Mouse (Mus musculus): ENCODE measurements around the gene Ddhd1. TPM values are rescaled to one million over a fixed set of nuclear protein-coding genes. Genes with fewer than 3 reads are reported as not detected.

Ddhd1 gene
- polyA plus RNA-seq, 1 experiment from 2014 or later, result 15.0 TPM

- Histone ChIP-seq H3K4me1 (replicated peaks; ENCODE audit: control insufficient read depth, insufficient read depth, low read length) (no peaks in the 10 kb centered on the region), H3K9ac (ENCODE audit: low read depth, low read length) (no peak overlapping the region), H3K27me3 (ENCODE audit: control insufficient read depth, insufficient read depth, low read length) (no peaks in the 10 kb centered on the region), H3K9me3 (ENCODE audit: control insufficient read depth, low read length) (no peaks in the 10 kb centered on the region), H3K36me3 (ENCODE audit: control insufficient read depth, insufficient read depth, low read length) (peaks cover 2% of the 10 kb centered on the region; the same call in 1 of the 2 replicates), H3K4me3 (ENCODE audit: low read depth, low read length) (no peak overlapping the region), H3K27ac (ENCODE audit: low read depth, low read length) (no peak overlapping the region), H3K4me2 (replicated peaks; ENCODE audit: low read depth, low read length) (no peak overlapping the region)
- ATAC-seq (ENCODE audit: low FRiP score) (no peak), DNase-seq (ENCODE audit: low spot score) (no peak)
- WGBS, result 87% methylated on average over 6 of the region's 6 CpGs
Observed at GRCm38 (mm10) chr14:45614406-45614805, 43.5 kb downstream of the Ddhd1 start.

GRCm38 (mm10) chr14:45611654-45612053 lies 46.3 kb downstream of the Ddhd1 start:
- Histone ChIP-seq H3K4me2 (replicated peaks; ENCODE audit: low read depth, low read length) (no peak overlapping the region), H3K27me3 (ENCODE audit: control insufficient read depth, insufficient read depth, low read length) (no peaks in the 10 kb centered on the region), H3K9ac (ENCODE audit: low read depth, low read length) (no peak overlapping the region), H3K36me3 (ENCODE audit: control insufficient read depth, insufficient read depth, low read length) (peaks cover 4% of the 10 kb centered on the region; the same call in 1 of the 2 replicates), H3K27ac (ENCODE audit: low read depth, low read length) (no peak overlapping the region), H3K4me3 (ENCODE audit: low read depth, low read length) (no peak overlapping the region), H3K9me3 (ENCODE audit: control insufficient read depth, low read length) (no peaks in the 10 kb centered on the region), H3K4me1 (replicated peaks; ENCODE audit: control insufficient read depth, insufficient read depth, low read length) (no peaks in the 10 kb centered on the region)
- ATAC-seq (ENCODE audit: low FRiP score) (no peak), DNase-seq (ENCODE audit: low spot score) (no peak)
- WGBS, result 85% methylated on average over 7 of the region's 7 CpGs

GRCm38 (mm10) chr14:45602002-45602401 lies 55.9 kb downstream of the Ddhd1 start:
- DNase-seq (ENCODE audit: low spot score) (peak; percentile 43), ATAC-seq (ENCODE audit: low FRiP score) (0 out of 2 replicates have a peak, but pooled peaks have one; percentile 40)
- H3K27me3 ChIP-seq (ENCODE audit: control insufficient read depth, insufficient read depth, low read length), result no peaks in the 10 kb centered on the region
- no peak overlapping the region for H3K27ac ChIP-seq (ENCODE audit: low read depth, low read length)
- no peaks in the 10 kb centered on the region for H3K4me1 ChIP-seq (replicated peaks; ENCODE audit: control insufficient read depth, insufficient read depth, low read length)
- no peak overlapping the region for H3K4me2 ChIP-seq (replicated peaks; ENCODE audit: low read depth, low read length)
- H3K4me3 ChIP-seq (ENCODE audit: low read depth, low read length), result no peak overlapping the region
- H3K9ac ChIP-seq (ENCODE audit: low read depth, low read length), result no peak overlapping the region
- WGBS, result 66% methylated on average over 3 of the region's 3 CpGs
- H3K9me3 ChIP-seq (ENCODE audit: control insufficient read depth, low read length), result no peaks in the 10 kb centered on the region
- H3K36me3 ChIP-seq (ENCODE audit: control insufficient read depth, insufficient read depth, low read length), result no peaks in the 10 kb centered on the region

GRCm38 (mm10) chr14:45600587-45600986 lies 57.4 kb downstream of the Ddhd1 start:
- no peak for DNase-seq (ENCODE audit: low spot score)
- Histone ChIP-seq H3K4me3 (ENCODE audit: low read depth, low read length) (no peak overlapping the region), H3K9ac (ENCODE audit: low read depth, low read length) (no peak overlapping the region), H3K36me3 (ENCODE audit: control insufficient read depth, insufficient read depth, low read length) (no peaks in the 10 kb centered on the region), H3K4me1 (replicated peaks; ENCODE audit: control insufficient read depth, insufficient read depth, low read length) (no peaks in the 10 kb centered on the region), H3K27me3 (ENCODE audit: control insufficient read depth, insufficient read depth, low read length) (no peaks in the 10 kb centered on the region), H3K27ac (ENCODE audit: low read depth, low read length) (no peak overlapping the region), H3K4me2 (replicated peaks; ENCODE audit: low read depth, low read length) (no peak overlapping the region), H3K9me3 (ENCODE audit: control insufficient read depth, low read length) (no peaks in the 10 kb centered on the region)
- WGBS, result 94% methylated on average over 9 of the region's 9 CpGs
- no peak for ATAC-seq (ENCODE audit: low FRiP score)

GRCm38 (mm10) chr14:45597855-45598254 lies 60.1 kb downstream of the Ddhd1 start:
- H3K9me3 ChIP-seq (ENCODE audit: control insufficient read depth, low read length), result no peaks in the 10 kb centered on the region
- no peak overlapping the region for H3K4me2 ChIP-seq (replicated peaks; ENCODE audit: low read depth, low read length)
- no peaks in the 10 kb centered on the region for H3K4me1 ChIP-seq (replicated peaks; ENCODE audit: control insufficient read depth, insufficient read depth, low read length)
- no peak overlapping the region for H3K9ac ChIP-seq (ENCODE audit: low read depth, low read length)
- DNase-seq (ENCODE audit: low spot score) (no peak), ATAC-seq (ENCODE audit: low FRiP score) (no peak)
- H3K27me3 ChIP-seq (ENCODE audit: control insufficient read depth, insufficient read depth, low read length), result no peaks in the 10 kb centered on the region
- H3K27ac ChIP-seq (ENCODE audit: low read depth, low read length), result no peak overlapping the region
- H3K36me3 ChIP-seq (ENCODE audit: control insufficient read depth, insufficient read depth, low read length), result no peaks in the 10 kb centered on the region
- no peak overlapping the region for H3K4me3 ChIP-seq (ENCODE audit: low read depth, low read length)
- WGBS, result 86% methylated on average over 8 of the region's 8 CpGs

GRCm38 (mm10) chr14:45593261-45593660 lies 64.7 kb downstream of the Ddhd1 start:
- WGBS, result 87% methylated on average over 6 of the region's 6 CpGs
- H3K9ac ChIP-seq (ENCODE audit: low read depth, low read length), result no peak overlapping the region
- no peak overlapping the region for H3K4me3 ChIP-seq (ENCODE audit: low read depth, low read length)
- no peak overlapping the region for H3K4me2 ChIP-seq (replicated peaks; ENCODE audit: low read depth, low read length)
- no peaks in the 10 kb centered on the region for H3K36me3 ChIP-seq (ENCODE audit: control insufficient read depth, insufficient read depth, low read length)
- ATAC-seq (ENCODE audit: low FRiP score) (no peak), DNase-seq (ENCODE audit: low spot score) (no peak)
- H3K4me1 ChIP-seq (replicated peaks; ENCODE audit: control insufficient read depth, insufficient read depth, low read length), result no peaks in the 10 kb centered on the region
- no peaks in the 10 kb centered on the region for H3K27me3 ChIP-seq (ENCODE audit: control insufficient read depth, insufficient read depth, low read length)
- H3K9me3 ChIP-seq (ENCODE audit: control insufficient read depth, low read length), result no peaks in the 10 kb centered on the region
- H3K27ac ChIP-seq (ENCODE audit: low read depth, low read length), result no peak overlapping the region

GRCm38 (mm10) chr14:45588403-45588802 lies 69.5 kb downstream of the Ddhd1 start:
- DNase-seq (ENCODE audit: low spot score) (no peak), ATAC-seq (ENCODE audit: low FRiP score) (no peak)
- H3K36me3 ChIP-seq (ENCODE audit: control insufficient read depth, insufficient read depth, low read length), result no peaks in the 10 kb centered on the region
- H3K9ac ChIP-seq (ENCODE audit: low read depth, low read length), result no peak overlapping the region
- H3K4me3 ChIP-seq (ENCODE audit: low read depth, low read length), result no peak overlapping the region
- no peak overlapping the region for H3K27ac ChIP-seq (ENCODE audit: low read depth, low read length)
- WGBS, result 83% methylated on average over 7 of the region's 7 CpGs
- H3K27me3 ChIP-seq (ENCODE audit: control insufficient read depth, insufficient read depth, low read length), result no peaks in the 10 kb centered on the region
- no peak overlapping the region for H3K4me2 ChIP-seq (replicated peaks; ENCODE audit: low read depth, low read length)
- H3K9me3 ChIP-seq (ENCODE audit: control insufficient read depth, low read length), result no peaks in the 10 kb centered on the region
- no peaks in the 10 kb centered on the region for H3K4me1 ChIP-seq (replicated peaks; ENCODE audit: control insufficient read depth, insufficient read depth, low read length)

- DNase-seq (ENCODE audit: low spot score), result no peak
- 90% methylated on average over 6 of the region's 6 CpGs for WGBS
Observed at GRCm38 (mm10) chr14:45587536-45587935, 70.4 kb downstream of the Ddhd1 start.

GRCm38 (mm10) chr14:45583494-45584027 lies 74.4 kb downstream of the Ddhd1 start:
- Histone ChIP-seq H3K9me3 (ENCODE audit: control insufficient read depth, low read length) (no peaks in the 10 kb centered on the region), H3K36me3 (ENCODE audit: control insufficient read depth, insufficient read depth, low read length) (no peaks in the 10 kb centered on the region), H3K4me1 (replicated peaks; ENCODE audit: control insufficient read depth, insufficient read depth, low read length) (no peaks in the 10 kb centered on the region), H3K27me3 (ENCODE audit: control insufficient read depth, insufficient read depth, low read length) (no peaks in the 10 kb centered on the region), H3K4me2 (replicated peaks; ENCODE audit: low read depth, low read length) (no peak overlapping the region), H3K4me3 (ENCODE audit: low read depth, low read length) (no peak overlapping the region), H3K27ac (ENCODE audit: low read depth, low read length) (no peak overlapping the region), H3K9ac (ENCODE audit: low read depth, low read length) (no peak overlapping the region)
- 79% methylated on average over 8 of the region's 8 CpGs for WGBS
- DNase-seq (ENCODE audit: low spot score), result no peak
- ATAC-seq (ENCODE audit: low FRiP score), result no peak

More at GRCm38 (mm10) chr14:45587536-45587935, 70.4 kb downstream of the Ddhd1 start:
- Histone ChIP-seq H3K9ac (ENCODE audit: low read depth, low read length) (no peak overlapping the region), H3K27ac (ENCODE audit: low read depth, low read length) (no peak overlapping the region), H3K27me3 (ENCODE audit: control insufficient read depth, insufficient read depth, low read length) (no peaks in the 10 kb centered on the region), H3K9me3 (ENCODE audit: control insufficient read depth, low read length) (no peaks in the 10 kb centered on the region), H3K4me3 (ENCODE audit: low read depth, low read length) (no peak overlapping the region), H3K4me1 (replicated peaks; ENCODE audit: control insufficient read depth, insufficient read depth, low read length) (no peaks in the 10 kb centered on the region), H3K36me3 (ENCODE audit: control insufficient read depth, insufficient read depth, low read length) (no peaks in the 10 kb centered on the region), H3K4me2 (replicated peaks; ENCODE audit: low read depth, low read length) (no peak overlapping the region)
- ATAC-seq (ENCODE audit: low FRiP score), result no peak

Data from hindbrain, embryonic 11.5 days (tissue).